Comparison of ENCODE assay signal across 8 mouse cellular contexts in the genomic region with DNA sequence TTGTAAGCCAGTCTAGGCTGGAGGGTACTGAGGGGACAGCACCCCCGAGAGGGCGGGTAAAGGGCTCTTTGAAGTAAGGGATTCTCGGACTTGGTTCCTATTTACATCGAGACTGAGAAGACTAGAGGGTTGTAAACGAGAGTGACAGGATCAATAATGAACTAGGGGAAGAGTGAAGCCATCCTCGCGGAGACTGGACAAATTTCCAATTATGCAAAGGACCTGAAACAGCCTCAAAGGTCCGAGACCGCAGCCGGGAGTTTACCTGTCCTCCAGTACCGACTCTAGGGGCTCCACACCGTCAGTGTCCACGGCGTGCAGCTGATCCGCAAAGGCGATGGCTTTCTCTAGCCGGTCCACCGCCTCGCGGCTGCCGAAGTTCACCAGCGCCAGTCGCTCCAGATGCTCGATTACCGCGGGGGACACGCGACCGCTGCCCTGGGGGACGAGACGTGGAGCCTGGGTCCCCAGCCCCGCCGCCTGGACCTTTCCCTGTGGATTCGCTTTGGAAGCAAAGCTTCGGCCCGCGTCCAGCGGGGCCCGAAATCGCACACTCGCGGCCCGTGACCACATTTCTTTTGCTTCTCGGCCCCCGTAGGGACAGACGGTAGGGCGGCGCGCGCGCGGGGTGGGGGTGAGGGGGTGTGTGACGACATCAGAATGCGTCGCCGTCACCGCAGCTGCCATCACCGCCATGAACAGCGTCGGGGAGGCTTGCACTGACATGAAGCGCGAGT. TPM values are rescaled to one million over a fixed set of nuclear protein-coding genes. Genes with fewer than 3 reads are reported as not detected.
A peak's percentile ranks its signal among the peaks of the same experiment; 100 is the strongest.
DNase-seq lines count a peak whose midpoint lies in the region; ATAC-seq lines count a peak whose summit lies in the region.

A gene (minus strand): TSS at position 602 of the 737 bp plus-strand sequence.
A gene (plus strand): TSS at position 649 of the 737 bp plus-strand sequence.

- H3K4me1 ChIP-seq in forebrain, embryonic 15.5 days = peaks cover 31% of the 10 kb centered on the region
- H3K4me1 ChIP-seq in neural tube, embryonic 15.5 days = peaks cover 29% of the 10 kb centered on the region

- H3K27me3 ChIP-seq in forebrain, embryonic 15.5 days = no peaks in the 10 kb centered on the region
- H3K27me3 ChIP-seq in neural tube, embryonic 15.5 days (replicated peaks) = no peaks in the 10 kb centered on the region

- H3K27ac ChIP-seq in forebrain, embryonic 15.5 days (replicated peaks) = peak within 1 kb of the TSS; percentile 86
- peak within 1 kb of the TSS; percentile 91 for H3K27ac ChIP-seq in neural tube, embryonic 15.5 days (replicated peaks)

- peak within 1 kb of the TSS; percentile 100 for H3K4me3 ChIP-seq in forebrain, embryonic 15.5 days
- H3K4me3 ChIP-seq in neural tube, embryonic 15.5 days (replicated peaks) = peak within 1 kb of the TSS; percentile 80

- DNase-seq in ES-CJ7 (ENCODE audit: low read depth, low spot score) = peak; percentile 87
- DNase-seq in cerebellum, adult 11-12 months = peak; percentile 85
- peak; percentile 90 to 91 for DNase-seq in heart, postnatal 14 days
- peak; percentile 85 to 92 for DNase-seq in layer of hippocampus, adult 18-20 months (ENCODE audit: low spot score in 2 of 2)
- DNase-seq in lung, adult 18-20 months = peak; percentile 87 to 88
- DNase-seq in testis, postnatal 10 days (ENCODE audit: low spot score) = peak; percentile 95

- peaks cover 42% of the 10 kb centered on the region for H3K36me3 ChIP-seq in forebrain, embryonic 15.5 days
- peaks cover 44% of the 10 kb centered on the region for H3K36me3 ChIP-seq in neural tube, embryonic 15.5 days

- intact Hi-C loops in heart, postnatal 14 days (cut with DNase I) = loop anchor here (2.0 to 10.0 kb wide), 2 partner anchors 40 to 216 kb away; a partner anchor contains a TSS

- H3K9me3 ChIP-seq in forebrain, embryonic 15.5 days = no peaks in the 10 kb centered on the region
- no peaks in the 10 kb centered on the region for H3K9me3 ChIP-seq in neural tube, embryonic 15.5 days (replicated peaks)

- peak; percentile 93 for ATAC-seq in forebrain, embryonic 15.5 days (replicated peaks)
- peak; percentile 92 for ATAC-seq in neural tube, embryonic 15.5 days (ENCODE audit: low FRiP score)

- H3K9ac ChIP-seq in forebrain, embryonic 15.5 days (replicated peaks) = peak within 1 kb of the TSS; percentile 96
- peak within 1 kb of the TSS; percentile 95 for H3K9ac ChIP-seq in neural tube, embryonic 15.5 days (replicated peaks)

- H3K4me2 ChIP-seq in forebrain, embryonic 15.5 days (replicated peaks) = peak within 1 kb of the TSS; percentile 82
- H3K4me2 ChIP-seq in neural tube, embryonic 15.5 days = peak within 1 kb of the TSS; percentile 77

- WGBS in forebrain, embryonic 15.5 days = under 1% methylated on average over 62 of the region's 62 CpGs
- WGBS in neural tube, embryonic 15.5 days = under 1% methylated on average over 62 of the region's 62 CpGs

RNA-seq across cellular contexts. Expression of the first gene that starts in this region (rescaled TPM):
- polyA plus RNA-seq in forebrain, embryonic 15.5 days (2015; fragmentation: Nextera tagmentation; extraction: Ambion mirVana) = 33.6 and 36.6 TPM in 2 replicates
- total RNA-seq in heart, postnatal 14 days (2021) = 10 to 100 TPM; 16.0 to 17.0 TPM
- 10 to 100 TPM; 17.9 to 21.8 TPM for total RNA-seq in layer of hippocampus, adult 18-20 months (2021)
- 32.2 and 37.0 TPM in 2 replicates for polyA plus RNA-seq in neural tube, embryonic 15.5 days (2015; fragmentation: Nextera tagmentation; extraction: Ambion mirVana)

RNA-seq across cellular contexts. Expression of the second gene that starts in this region (rescaled TPM):
- polyA plus RNA-seq in forebrain, embryonic 15.5 days (2015; fragmentation: Nextera tagmentation; extraction: Ambion mirVana) = 60.5 and 64.3 TPM in 2 replicates
- 10 to 100 TPM; 21.1 to 23.1 TPM for total RNA-seq in heart, postnatal 14 days (2021)
- 10 to 100 TPM; 22.7 to 26.4 TPM for total RNA-seq in layer of hippocampus, adult 18-20 months (2021)
- 56.1 and 56.8 TPM in 2 replicates for polyA plus RNA-seq in neural tube, embryonic 15.5 days (2015; fragmentation: Nextera tagmentation; extraction: Ambion mirVana)

Comparison
In these comparisons a context has a peak if more than half of its experiments do, and no peak if none do; other contexts are left out.
1. Peak in every context shown above with its lines: DNase-seq, ATAC-seq, H3K4me3 ChIP-seq and H3K27ac ChIP-seq.